Mouse (Mus musculus) CH12.LX (cell line): ENCODE results near the gene Itga7.

ENCODE experiments used
- CHD1 ChIP-seq: IDR thresholded peaks from 2 replicates; pipeline ENCODE4 v1.6.1; 2012; ENCODE audit warnings: low read depth, low read length, improper control_type of control experiment, inconsistent platforms
- CHD2 ChIP-seq: IDR thresholded peaks from 2 replicates; pipeline ENCODE4 v1.6.1; 2011; ENCODE audit warnings: low read length, improper control_type of control experiment
- CTCF ChIP-seq, 2 experiments: IDR thresholded peaks in 1 of 2; conservative IDR thresholded peaks in 1 of 2; 2 replicates each; pipeline ENCODE4 v1.5.1; 2011 to 2012; ENCODE audit warnings: low read depth in 2 of 2, low read length in 2 of 2, improper control_type of control experiment in 1 of 2, inconsistent platforms in 1 of 2, mild to moderate bottlenecking in 1 of 2, moderate library complexity in 1 of 2
- EP300 ChIP-seq: IDR thresholded peaks from 2 replicates; pipeline ENCODE4 v1.6.1; 2011; ENCODE audit warnings: low read length, improper control_type of control experiment
- MAFK ChIP-seq: IDR thresholded peaks from 2 replicates; pipeline ENCODE4 v1.6.1; 2011; ENCODE audit warnings: low read length, improper control_type of control experiment; ENCODE audit not compliant: insufficient replicate concordance
- POLR2A ChIP-seq: IDR thresholded peaks from 2 replicates; pipeline ENCODE4 v1.6.1; 2011; ENCODE audit warnings: low read depth, mild to moderate bottlenecking, improper control_type of control experiment, low read length
- RCOR1 ChIP-seq: conservative IDR thresholded peaks from 2 replicates; pipeline ENCODE4 v1.6.1; 2012; ENCODE audit warnings: low read depth, mild to moderate bottlenecking, inconsistent platforms, low read length, improper control_type of control experiment
- TCF12 ChIP-seq: IDR thresholded peaks from 2 replicates; pipeline ENCODE4 v1.6.1; 2014; ENCODE audit warnings: low read depth, mild to moderate bottlenecking, inconsistent platforms, low read length, improper control_type of control experiment

- no peak for TF ChIP-seq CTCF (conservative IDR thresholded peaks at IDR 0.05 in 1 of 2, IDR thresholded peaks at IDR 0.05 in 1 of 2; ENCODE audit: low read depth in 2 of 2, low read length in 2 of 2)
- TF ChIP-seq POLR2A, result no peak
- no peak for TF ChIP-seq EP300
- TF ChIP-seq TCF12, result no peak
- no peak for TF ChIP-seq CHD1
- TF ChIP-seq CHD2, result no peak
- TF ChIP-seq MAFK, result no peak
- TF ChIP-seq RCOR1, result no peak
Observed at GRCm38 (mm10) chr10:128980644-128981365, 47.2 kb downstream of the Itga7 start.
